Mouse (Mus musculus): ENCODE results near the gene Tnfrsf13b.
A peak's percentile ranks its signal among the peaks of the same experiment; 100 is the strongest.
"Not testable (repeated sequence)": the region's sequence is repeated elsewhere in the genome, so short reads cannot be mapped to it uniquely, and the experiment has no call there.

Gene Tnfrsf13b

DNA sequence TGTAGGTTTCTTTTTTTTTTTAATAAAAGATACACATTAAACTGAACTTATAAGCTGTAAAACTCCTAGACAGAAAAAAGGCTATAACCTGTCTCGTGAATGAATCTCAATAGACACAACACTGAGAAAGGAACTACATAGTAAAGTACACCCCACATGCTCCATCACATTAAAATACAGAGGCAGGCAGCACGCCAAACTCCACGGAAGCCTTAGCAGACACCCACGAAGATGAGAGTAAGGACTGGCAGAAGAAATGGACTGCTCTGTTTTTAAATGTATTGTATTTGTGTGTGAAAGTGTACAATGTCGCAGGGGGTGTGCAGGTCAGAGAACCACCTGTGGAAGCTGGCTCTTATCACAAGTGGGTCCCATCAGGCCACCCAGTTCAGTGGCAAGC, 43.6 kb downstream of the Tnfrsf13b start:
- DNase-seq (ENCODE audit: low spot score in 2 of 2), result no peak

DNA sequence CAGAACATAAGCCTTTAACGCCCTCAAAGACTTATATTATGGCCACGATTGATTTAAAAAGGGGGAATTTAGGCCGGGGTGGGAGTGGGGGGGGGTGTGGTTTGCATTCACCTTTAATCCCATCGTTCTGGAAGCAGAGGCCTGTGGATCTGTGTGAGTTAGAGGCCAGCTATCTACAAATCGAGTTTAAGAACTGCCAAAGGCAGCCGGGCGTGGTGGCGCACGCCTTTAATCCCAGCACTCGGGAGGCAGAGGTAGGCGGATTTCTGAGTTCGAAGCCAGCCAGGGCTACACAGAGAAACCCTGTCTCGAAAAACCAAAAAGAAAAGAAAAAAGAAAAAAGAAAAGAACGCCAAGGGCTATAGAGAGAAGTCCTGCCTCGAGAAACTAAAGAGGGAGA, 46.9 kb downstream of the Tnfrsf13b start:
- not testable (repeated sequence) for DNase-seq (ENCODE audit: low spot score in 2 of 2)

DNA sequence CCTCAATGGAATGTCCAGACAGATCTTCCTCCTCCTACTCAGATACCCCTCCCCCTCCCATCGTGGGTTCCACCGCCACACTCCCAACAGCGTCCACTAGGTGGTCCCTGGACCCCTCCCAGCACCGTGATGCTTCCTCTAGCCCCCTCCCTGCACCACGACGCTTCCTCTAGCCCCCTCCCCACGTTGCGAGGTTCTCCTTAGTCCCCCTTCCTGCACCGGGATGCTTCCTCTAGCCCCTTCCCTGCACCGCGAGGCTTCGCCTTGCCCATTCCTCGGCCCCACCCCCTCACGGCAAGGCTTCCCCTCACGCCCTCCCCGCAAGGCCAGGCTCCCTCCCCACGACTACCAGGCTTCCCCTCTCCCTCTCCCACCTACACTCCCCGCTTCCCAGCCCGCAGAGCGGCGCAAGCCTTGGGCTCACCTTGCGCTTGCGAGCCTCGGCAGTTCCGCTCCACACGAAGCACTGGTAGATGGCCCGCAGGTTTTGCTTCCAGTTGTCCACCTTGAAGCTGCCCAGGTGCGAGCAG, 47.8 kb downstream of the Tnfrsf13b start:
- peak; percentile 35 to 47 for DNase-seq (ENCODE audit: low spot score in 2 of 2)

DNA sequence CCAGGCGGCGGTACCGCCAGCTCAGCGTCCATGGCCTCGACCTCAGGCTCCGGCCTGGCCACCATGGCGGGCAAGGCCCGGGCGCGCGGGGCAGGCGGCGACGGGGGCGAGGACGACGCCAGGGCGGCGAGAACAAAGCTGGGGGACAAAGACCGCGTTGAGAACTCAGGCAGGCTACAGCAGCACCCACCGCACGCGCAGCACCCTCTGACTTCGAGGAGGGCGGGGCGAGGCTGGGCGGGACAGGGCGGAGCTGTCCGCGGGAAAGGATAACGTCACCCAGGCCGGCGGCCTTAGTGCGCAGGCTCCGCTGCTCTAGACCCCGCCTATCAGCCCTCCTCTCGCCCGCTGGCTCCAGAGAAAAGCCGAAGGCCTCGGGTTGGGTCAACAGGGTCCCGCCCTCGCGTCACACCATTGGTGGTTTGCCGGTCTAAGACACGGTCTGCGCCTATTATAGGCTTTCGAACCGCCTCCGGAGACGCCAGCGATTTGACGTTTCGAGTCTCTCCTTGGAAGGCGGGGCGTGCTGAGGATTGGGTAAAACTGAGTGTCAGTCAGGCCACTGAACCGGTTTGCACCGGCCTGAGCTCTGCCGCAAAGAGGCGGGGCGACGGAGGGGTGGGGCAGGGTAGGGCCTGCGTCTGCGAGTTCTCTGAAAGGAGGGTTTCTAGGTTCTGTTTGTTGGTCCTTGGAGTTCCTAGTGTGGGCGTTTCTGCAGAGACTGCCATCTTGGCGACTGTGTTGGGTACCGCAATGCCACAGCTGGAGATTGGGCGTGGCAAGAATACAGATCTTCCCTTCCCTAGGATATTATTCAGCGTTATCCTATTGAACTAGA, 48.5 kb downstream of the Tnfrsf13b start, which contains the start of gene Usp22:
Gene Usp22 (minus strand): TSS at position 235 of the 838 bp plus-strand sequence.
- peak; percentile 95 to 96 for DNase-seq (ENCODE audit: low spot score in 2 of 2)

DNA sequence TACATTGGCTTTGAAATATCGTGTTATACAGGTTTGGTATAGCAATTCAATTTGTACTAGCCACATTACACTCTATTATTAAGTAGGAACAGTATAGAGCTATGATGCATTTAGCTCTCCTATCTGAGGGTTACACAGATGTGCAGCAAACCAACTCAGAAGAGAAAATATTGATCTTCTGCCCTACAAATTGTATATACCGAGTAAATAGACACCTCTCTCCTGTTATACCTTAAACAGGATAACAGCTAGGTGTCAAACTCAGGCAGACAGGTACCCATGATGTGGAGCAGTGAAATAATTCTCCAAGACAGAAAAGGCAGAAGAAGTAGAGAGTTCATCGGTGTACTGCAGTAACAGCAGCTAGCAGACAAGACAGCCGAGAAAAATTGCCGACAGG, 49.2 kb downstream of the Tnfrsf13b start:
- no peak for DNase-seq (ENCODE audit: low spot score in 2 of 2)

DNA sequence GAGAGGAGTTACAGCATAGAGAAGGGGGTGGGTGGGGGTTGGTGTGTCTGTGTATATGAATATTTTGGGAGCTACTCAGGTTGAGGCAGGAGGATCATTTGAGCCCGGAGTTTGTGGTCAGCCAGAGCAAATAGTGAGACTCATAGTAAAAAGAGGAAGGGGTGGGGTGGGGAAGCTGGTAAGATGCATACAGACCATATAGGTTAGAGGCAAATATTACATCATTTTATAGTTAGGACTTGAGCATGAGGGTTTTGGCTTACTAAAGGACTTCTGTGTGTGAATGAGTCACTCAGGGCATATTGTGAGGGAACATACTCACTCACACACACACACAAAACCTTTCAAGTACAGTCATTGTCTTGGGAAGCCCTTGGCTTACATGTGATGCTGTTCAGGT, 49.8 kb downstream of the Tnfrsf13b start:
- DNase-seq (ENCODE audit: low spot score in 2 of 2), result no peak

DNA sequence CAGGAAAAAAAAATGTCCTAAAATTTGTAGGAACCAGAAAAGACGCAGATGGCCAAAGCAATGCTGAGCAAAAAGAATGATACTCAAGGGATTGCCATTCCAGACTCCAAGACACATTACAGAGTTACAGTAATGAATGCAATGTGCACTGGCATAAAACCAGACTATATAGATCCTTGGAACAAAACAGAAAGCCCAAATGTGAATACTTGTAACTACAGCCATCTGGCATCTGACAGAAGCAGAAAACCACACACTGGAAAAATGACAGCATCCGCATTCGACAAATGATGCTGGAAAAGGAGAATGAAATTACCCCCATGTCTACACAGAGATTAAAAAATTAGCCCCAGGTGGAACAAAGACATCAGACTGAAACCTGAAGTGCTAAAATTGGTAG, 53.8 kb downstream of the Tnfrsf13b start:
- no peak for DNase-seq (ENCODE audit: low spot score in 2 of 2)

DNA sequence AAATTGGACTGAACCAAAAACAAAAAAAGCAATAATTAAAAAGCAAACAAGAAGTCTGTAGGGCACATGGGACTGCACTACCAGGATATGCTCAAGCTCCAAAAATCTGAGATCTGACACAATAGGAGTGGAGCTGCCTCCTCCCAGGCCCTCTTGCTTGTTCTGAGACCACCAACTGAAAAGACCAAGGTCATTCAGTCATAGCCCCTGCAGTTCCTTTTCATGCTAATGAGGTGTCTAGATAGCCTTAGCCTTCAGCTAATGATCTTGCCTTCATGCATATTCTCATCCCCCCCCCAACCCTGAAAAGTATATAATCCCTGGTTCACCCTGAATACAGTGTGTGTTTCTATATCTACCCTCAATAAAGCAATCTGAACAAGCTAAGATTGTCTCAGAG, 55.1 kb downstream of the Tnfrsf13b start:
- no peak for DNase-seq (ENCODE audit: low spot score in 2 of 2)

DNA sequence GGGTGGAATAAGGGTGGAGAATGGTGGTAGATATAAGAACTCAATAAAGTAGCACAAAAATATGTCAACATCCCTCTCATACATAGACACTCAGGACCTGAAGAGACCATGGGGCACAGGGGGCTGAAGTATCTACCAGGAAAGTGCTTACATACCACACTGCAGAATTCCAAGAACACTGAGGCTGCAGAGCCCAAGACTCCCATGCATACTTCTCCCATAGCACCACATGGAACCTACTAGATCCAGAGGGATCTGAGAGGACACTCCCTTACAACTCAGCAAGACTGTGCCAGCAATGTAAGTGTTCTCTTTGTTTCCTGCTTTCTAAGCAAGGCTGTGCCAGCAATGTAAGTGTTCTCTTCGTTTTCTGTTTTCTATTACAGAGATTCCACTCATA, 57.3 kb downstream of the Tnfrsf13b start:
- DNase-seq (ENCODE audit: low spot score in 2 of 2), result no peak

DNA sequence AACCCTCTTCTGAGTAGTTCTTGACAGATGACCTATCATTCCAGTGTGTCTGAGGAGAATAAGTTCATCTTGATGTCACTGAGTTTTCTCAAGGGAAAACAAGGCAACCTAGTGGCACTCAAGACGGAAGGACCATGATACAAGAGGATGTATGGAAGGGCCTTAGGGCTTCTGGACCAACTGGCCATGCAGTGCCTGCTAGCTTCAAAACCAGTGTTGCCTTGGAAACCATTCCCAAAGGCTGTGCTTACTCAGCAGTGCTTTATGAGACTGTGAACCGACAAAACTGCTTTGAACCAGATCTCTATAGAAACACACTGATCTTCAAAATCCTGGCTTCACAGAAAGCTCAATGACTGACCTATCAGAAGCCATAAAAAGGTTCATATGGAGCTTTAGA, 64.2 kb downstream of the Tnfrsf13b start:
- DNase-seq (ENCODE audit: low spot score in 2 of 2), result no peak

DNA sequence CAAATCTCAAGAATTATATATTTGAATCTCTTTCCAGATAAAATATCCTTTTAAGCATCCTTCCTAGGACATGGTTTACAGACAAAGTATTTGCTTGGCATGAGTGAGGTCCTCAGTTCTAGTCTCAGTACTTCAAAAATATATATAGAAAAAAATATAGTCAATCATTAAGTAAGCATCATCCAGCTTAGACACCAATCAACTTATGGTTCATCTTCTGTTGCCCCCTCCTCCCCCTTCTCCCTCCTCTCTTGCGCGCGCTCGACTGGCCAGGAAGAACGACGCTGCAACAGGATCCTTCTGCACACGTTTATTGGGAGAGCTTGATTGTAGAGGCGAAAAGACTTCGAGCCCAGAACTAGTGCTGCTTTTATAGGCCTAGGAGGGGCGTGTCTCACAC, 65.6 kb downstream of the Tnfrsf13b start:
- DNase-seq (ENCODE audit: low spot score in 2 of 2), result not testable (repeated sequence)

DNA sequence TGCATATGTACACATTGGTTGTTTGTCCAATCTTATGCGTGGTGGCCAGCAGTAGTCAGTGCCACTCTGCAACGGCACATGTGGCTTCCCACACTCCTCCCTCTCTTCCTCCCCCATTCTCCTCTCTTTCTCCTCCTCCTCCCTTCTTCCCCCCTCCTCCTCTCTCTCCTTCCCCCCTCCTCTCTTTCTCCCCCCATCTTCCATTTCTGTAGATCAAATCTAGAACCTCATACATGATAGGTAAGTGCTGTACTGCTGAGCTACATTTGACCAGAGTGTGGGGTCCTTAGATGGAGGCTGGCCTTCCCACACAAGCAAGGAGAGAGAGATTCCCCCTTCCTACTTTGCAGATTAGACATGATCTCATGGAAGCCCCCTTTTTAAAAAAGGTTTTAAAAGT, 66.2 kb downstream of the Tnfrsf13b start:
- no peak for DNase-seq (ENCODE audit: low spot score in 2 of 2)

DNA sequence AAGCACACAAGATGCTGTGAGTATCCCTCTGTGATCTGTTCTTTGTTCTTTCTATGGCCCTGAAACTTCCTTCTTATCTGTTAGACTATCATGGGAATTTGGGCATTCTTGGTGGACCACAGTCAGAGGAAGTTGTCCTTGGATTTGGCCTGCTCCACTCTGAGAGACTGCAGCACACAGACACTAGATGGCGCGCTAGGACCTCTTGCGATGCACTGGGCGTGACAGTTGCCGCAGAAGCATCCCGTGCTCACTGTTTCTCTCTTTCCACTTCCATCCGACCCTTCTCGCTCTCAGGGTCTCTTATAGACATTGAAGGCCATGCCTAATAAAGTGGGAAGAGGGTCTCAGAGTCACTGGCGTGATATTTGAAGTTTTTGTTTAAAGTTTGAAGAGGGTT, 66.8 kb downstream of the Tnfrsf13b start:
- peak; percentile 37 to 66 for DNase-seq (ENCODE audit: low spot score in 2 of 2)

DNA sequence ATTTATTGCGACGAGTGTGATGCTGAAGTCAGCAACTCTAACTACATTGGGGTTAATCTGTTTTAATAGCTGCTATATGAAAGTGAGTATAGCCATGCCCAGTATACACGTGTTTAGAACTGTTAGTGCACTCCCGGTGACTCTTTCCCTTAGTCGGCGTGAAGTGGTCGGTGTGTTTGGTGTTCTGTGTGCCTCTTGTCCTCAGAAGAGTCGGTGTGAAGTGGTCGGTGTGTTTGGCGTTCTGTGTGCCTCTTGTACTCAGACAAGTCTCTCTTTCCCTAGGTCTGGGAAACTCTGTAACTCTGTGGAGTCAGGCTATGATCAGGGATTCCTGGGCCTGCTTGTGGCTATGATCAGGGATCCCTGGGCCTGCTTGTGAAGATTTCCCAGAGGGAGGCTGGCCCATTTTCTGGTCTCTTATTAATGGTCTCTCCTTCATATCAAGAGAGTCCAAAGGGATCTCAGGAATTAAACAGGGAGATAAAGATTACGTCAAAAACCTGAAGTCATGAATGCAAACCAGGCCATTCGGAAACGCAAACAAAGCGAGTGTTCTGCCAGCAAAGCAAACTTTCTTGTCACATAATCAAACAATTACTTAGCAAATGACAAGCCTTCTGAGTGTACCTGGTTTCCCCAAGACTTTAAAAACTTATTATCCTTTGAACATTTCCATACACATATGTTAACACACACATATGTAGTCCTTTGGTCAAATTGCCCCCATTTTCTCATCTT, 70.2 kb downstream of the Tnfrsf13b start:
- no peak for DNase-seq (ENCODE audit: low spot score in 2 of 2)

DNA sequence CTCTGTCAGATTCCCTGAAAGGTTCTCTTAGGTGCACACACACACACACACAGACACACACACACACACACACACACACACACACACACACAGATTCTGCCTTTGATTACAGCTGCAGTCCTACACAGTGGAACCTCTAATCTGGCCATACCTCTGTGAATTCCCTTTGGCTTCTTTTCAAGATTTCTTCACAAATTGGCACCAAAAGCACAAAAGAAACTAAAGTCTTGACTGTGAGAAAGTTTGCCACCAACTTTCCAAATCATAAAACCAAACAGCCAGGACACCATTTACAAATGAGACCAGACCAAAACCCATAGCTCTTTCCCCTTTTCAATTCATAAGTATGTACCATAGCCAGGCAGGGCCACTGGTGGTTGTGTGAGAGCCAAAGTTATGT, 71.4 kb downstream of the Tnfrsf13b start:
- DNase-seq (ENCODE audit: low spot score in 2 of 2), result no peak
